Mouse (Mus musculus) liver, embryonic 15.5 days (tissue): ENCODE measurements around the gene Timm8a2. TPM values are rescaled to one million over a fixed set of nuclear protein-coding genes. Genes with fewer than 3 reads are reported as not detected.

Experiments used
- ATAC-seq: fragments of 200-750 bp; cut with Nextera tagmentation; 2 replicates; pipeline ENCODE4 v1.8.0; 2017; ENCODE audit warnings: moderate number of reproducible peaks, mild to moderate bottlenecking, moderate library complexity; ENCODE audit not compliant: insufficient read depth
- H3K27ac ChIP-seq: fragments of 300-500 bp; sonication (generic); replicated peaks from 2 replicates; pipeline ENCODE4 v1.5.1; 2015; ENCODE audit warnings: mild to moderate bottlenecking, inconsistent platforms
- H3K27me3 ChIP-seq: fragments of 300-500 bp; sonication (generic); 2 replicates; pipeline ENCODE4 v1.6.1; 2015; ENCODE audit warnings: mild to moderate bottlenecking, inconsistent platforms
- H3K36me3 ChIP-seq: fragments of 300-500 bp; sonication (generic); replicated peaks from 2 replicates; pipeline ENCODE4 v1.6.1; 2015; ENCODE audit warnings: moderate library complexity, mild to moderate bottlenecking, inconsistent platforms
- H3K4me1 ChIP-seq: fragments of 300-500 bp; sonication (generic); replicated peaks from 2 replicates; pipeline ENCODE4 v1.6.1; 2015; ENCODE audit warnings: inconsistent platforms
- H3K4me2 ChIP-seq: fragments of 300-500 bp; sonication (generic); 2 replicates; pipeline ENCODE4 v1.6.1; 2015; ENCODE audit warnings: moderate library complexity, mild to moderate bottlenecking, inconsistent platforms
- H3K4me3 ChIP-seq: fragments of 300-500 bp; sonication (generic); replicated peaks from 2 replicates; pipeline ENCODE4 v1.5.1; 2015; ENCODE audit warnings: mild to moderate bottlenecking, inconsistent platforms
- H3K9ac ChIP-seq: fragments of 300-500 bp; sonication (generic); 2 replicates; pipeline ENCODE4 v1.6.1; 2015; ENCODE audit warnings: moderate library complexity, mild to moderate bottlenecking, inconsistent platforms
- H3K9me3 ChIP-seq: fragments of 300-500 bp; sonication (generic); replicated peaks from 2 replicates; pipeline ENCODE4 v1.6.1; 2016; ENCODE audit warnings: inconsistent platforms
- WGBS: fragments of 180-500 bp; shearing (Covaris S2); methylation state at CpG from one replicate; pipeline ENCODE4 v1.1.7; 2015; ENCODE audit warnings: mixed read lengths; ENCODE audit not compliant: insufficient replicate concordance; 5-methylcytosine and 5-hydroxymethylcytosine counted together
- polyA plus RNA-seq: library from polyadenylated mRNA; unstranded; fragments of >200 nt; fragmentation: Nextera tagmentation; extraction: Ambion mirVana; gene quantifications from 2 replicates; pipeline ENCODE4 v1.2.1, GENCODE M21; 2015

The Timm8a2 gene
- polyA plus RNA-seq, 1 experiment from 2014 or later = not detected

DNA sequence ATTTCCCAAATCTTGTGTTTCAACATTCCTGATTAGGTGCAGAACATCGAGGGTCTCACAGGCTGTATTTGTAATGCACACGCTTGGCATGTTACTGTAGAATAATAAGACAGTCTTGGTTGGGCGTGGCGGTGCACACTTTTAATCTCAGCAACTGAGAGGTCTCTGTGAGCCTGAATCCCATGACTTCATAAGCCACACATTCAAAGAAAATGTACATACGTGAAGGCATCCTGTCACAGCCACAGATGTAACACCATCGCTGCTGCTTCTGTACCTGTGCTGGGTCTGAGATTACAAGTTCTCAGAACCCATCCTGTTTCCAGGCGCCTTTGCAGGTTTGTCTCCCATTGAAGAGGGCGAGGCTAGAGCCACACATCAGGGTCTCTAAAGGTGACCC lies 22.7 kb upstream of the Timm8a2 start:
- no peak for ATAC-seq
- Histone ChIP-seq H3K4me1 (peaks cover 22% of the 10 kb centered on the region), H3K4me3 (no peak overlapping the region), H3K27me3 (no peaks in the 10 kb centered on the region), H3K9me3 (no peaks in the 10 kb centered on the region), H3K4me2 (no peak overlapping the region), H3K36me3 (peaks cover 9% of the 10 kb centered on the region; the same call in 1 of the 2 replicates), H3K9ac (no peak overlapping the region), H3K27ac (no peak overlapping the region)
- 72% methylated on average over 8 of the region's 8 CpGs for WGBS

GRCm38 (mm10) chr14:122012193-122012592 lies 22.3 kb upstream of the Timm8a2 start:
- H3K27me3 ChIP-seq = no peaks in the 10 kb centered on the region
- H3K27ac ChIP-seq = no peak overlapping the region
- H3K36me3 ChIP-seq = peaks cover 9% of the 10 kb centered on the region; the same call in 1 of the 2 replicates
- no peak overlapping the region for H3K9ac ChIP-seq
- H3K4me1 ChIP-seq = peaks cover 22% of the 10 kb centered on the region
- ATAC-seq = 0 out of 2 replicates have a peak, but pooled peaks have one; percentile 27
- H3K9me3 ChIP-seq = no peaks in the 10 kb centered on the region
- H3K4me3 ChIP-seq = no peak overlapping the region
- H3K4me2 ChIP-seq = no peak overlapping the region
- WGBS = 18% methylated on average over 5 of the region's 5 CpGs

DNA sequence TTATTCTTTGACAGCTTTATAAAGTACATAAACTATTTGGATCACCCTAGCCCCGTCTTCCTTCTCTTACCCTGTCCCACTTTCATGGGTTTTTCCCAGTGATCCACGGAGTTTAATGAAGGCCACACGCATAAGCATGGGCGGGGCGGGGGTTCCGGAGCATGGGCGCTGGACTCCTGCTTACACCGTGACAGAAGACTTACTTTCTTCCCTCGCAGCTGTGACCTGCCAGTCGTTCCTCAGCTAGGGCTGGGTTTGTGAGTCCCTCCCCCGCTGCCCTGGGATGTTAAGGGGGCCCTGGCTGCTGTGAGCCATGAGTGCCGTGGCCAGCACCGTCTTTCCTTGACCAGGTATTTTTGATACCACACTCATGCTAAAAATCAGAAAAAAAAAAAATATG lies 21.7 kb upstream of the Timm8a2 start:
- Histone ChIP-seq H3K9me3 (no peaks in the 10 kb centered on the region), H3K4me2 (no peak overlapping the region), H3K4me3 (no peak overlapping the region), H3K27me3 (no peaks in the 10 kb centered on the region), H3K4me1 (peaks cover 22% of the 10 kb centered on the region), H3K9ac (no peak overlapping the region), H3K27ac (no peak overlapping the region), H3K36me3 (peaks cover 9% of the 10 kb centered on the region; the same call in 1 of the 2 replicates)
- no peak for ATAC-seq
- WGBS = 42% methylated on average over 13 of the region's 13 CpGs

DNA sequence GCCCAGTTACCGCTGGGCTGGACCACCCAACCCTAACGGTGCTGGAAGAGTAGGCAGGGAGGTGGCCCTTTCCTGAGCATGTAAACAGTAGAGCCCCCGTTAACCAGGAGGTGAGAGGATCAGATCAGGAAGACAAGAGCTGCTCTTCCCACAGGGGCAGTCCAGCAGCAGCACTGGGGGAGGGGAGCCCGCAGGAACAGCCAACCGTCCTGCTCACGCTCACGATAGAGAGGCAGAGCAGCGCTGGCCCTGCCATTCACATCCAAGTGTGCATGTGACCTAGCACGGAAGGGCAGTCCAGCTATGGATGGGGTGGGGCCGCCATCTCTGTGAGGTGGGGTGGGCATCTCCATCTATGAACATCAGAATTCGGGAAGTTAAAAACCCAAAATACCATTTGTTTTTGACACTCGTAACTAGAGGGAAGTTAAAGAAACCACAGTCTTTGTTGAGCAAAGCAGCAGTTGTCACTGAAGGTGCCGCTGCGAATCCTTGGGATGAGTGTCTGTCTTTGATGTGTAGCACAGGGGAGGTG lies 21.0 kb upstream of the Timm8a2 start:
- H3K27me3 ChIP-seq = no peaks in the 10 kb centered on the region
- H3K36me3 ChIP-seq = peaks cover 9% of the 10 kb centered on the region; the same call in 1 of the 2 replicates
- H3K4me1 ChIP-seq = peaks cover 22% of the 10 kb centered on the region
- H3K4me3 ChIP-seq = no peak overlapping the region
- no peak overlapping the region for H3K9ac ChIP-seq
- H3K27ac ChIP-seq = peak overlapping the region; percentile 29; the same call in 1 of the 2 replicates
- 17% methylated on average over 14 of the region's 14 CpGs for WGBS
- peak; percentile 51 for ATAC-seq
- H3K9me3 ChIP-seq = no peaks in the 10 kb centered on the region
- peak overlapping the region; percentile 23 for H3K4me2 ChIP-seq

GRCm38 (mm10) chr14:122017958-122018357 lies 16.5 kb upstream of the Timm8a2 start:
- ATAC-seq = no peak
- H3K9me3 ChIP-seq = no peaks in the 10 kb centered on the region
- 70% methylated on average over 2 of the region's 2 CpGs for WGBS

GRCm38 (mm10) chr14:122019389-122019788 lies 15.1 kb upstream of the Timm8a2 start:
- no peak overlapping the region for H3K27ac ChIP-seq
- H3K9me3 ChIP-seq = no peaks in the 10 kb centered on the region
- 70% methylated on average over 2 of the region's 2 CpGs for WGBS
- H3K4me1 ChIP-seq = peaks cover 32% of the 10 kb centered on the region
- no peak overlapping the region for H3K4me3 ChIP-seq
- no peak overlapping the region for H3K9ac ChIP-seq
- H3K27me3 ChIP-seq = no peaks in the 10 kb centered on the region
- no peak overlapping the region for H3K4me2 ChIP-seq
- 0 out of 2 replicates have a peak, but pooled peaks cover 3% of the 10 kb centered on the region for H3K36me3 ChIP-seq
- no peak for ATAC-seq

More at GRCm38 (mm10) chr14:122017958-122018357, 16.5 kb upstream of the Timm8a2 start:
- Histone ChIP-seq H3K4me3 (no peak overlapping the region), H3K9ac (no peak overlapping the region), H3K27me3 (no peaks in the 10 kb centered on the region), H3K27ac (no peak overlapping the region), H3K4me2 (no peak overlapping the region), H3K36me3 (0 out of 2 replicates have a peak, but pooled peaks cover 3% of the 10 kb centered on the region), H3K4me1 (peaks cover 23% of the 10 kb centered on the region)

- H3K4me1 ChIP-seq = peaks cover 35% of the 10 kb centered on the region
- H3K27ac ChIP-seq = no peak overlapping the region
- 80% methylated on average over 6 of the region's 6 CpGs for WGBS
- H3K9ac ChIP-seq = no peak overlapping the region
- H3K4me3 ChIP-seq = no peak overlapping the region
- H3K36me3 ChIP-seq = 0 out of 2 replicates have a peak, but pooled peaks cover 3% of the 10 kb centered on the region
- H3K27me3 ChIP-seq = no peaks in the 10 kb centered on the region
- no peak overlapping the region for H3K4me2 ChIP-seq
- H3K9me3 ChIP-seq = no peaks in the 10 kb centered on the region
- no peak for ATAC-seq
These were observed 13.9 kb upstream of the Timm8a2 start for GRCm38 (mm10) chr14:122020567-122020966.

GRCm38 (mm10) chr14:122023054-122023453 lies 11.4 kb upstream of the Timm8a2 start:
- 45% methylated on average over 1 of the region's 1 CpGs for WGBS
- H3K36me3 ChIP-seq = 0 out of 2 replicates have a peak, but pooled peaks cover 3% of the 10 kb centered on the region
- ATAC-seq = no peak
- H3K27me3 ChIP-seq = no peaks in the 10 kb centered on the region
- H3K9me3 ChIP-seq = no peaks in the 10 kb centered on the region
- H3K4me1 ChIP-seq = peaks cover 35% of the 10 kb centered on the region
- H3K27ac ChIP-seq = no peak overlapping the region
- H3K4me3 ChIP-seq = no peak overlapping the region
- no peak overlapping the region for H3K4me2 ChIP-seq
- no peak overlapping the region for H3K9ac ChIP-seq

GRCm38 (mm10) chr14:122023928-122024327 lies 10.5 kb upstream of the Timm8a2 start:
- no peak overlapping the region for H3K9ac ChIP-seq
- no peaks in the 10 kb centered on the region for H3K36me3 ChIP-seq
- no peak overlapping the region for H3K4me2 ChIP-seq
- peak; percentile 56 for ATAC-seq
- H3K4me1 ChIP-seq = peaks cover 35% of the 10 kb centered on the region
- H3K4me3 ChIP-seq = no peak overlapping the region
- no peak overlapping the region for H3K27ac ChIP-seq
- H3K27me3 ChIP-seq = no peaks in the 10 kb centered on the region
- H3K9me3 ChIP-seq = no peaks in the 10 kb centered on the region

- peak overlapping the region; percentile 43; the same call in 1 of the 2 replicates for H3K27ac ChIP-seq
- no peak overlapping the region for H3K4me3 ChIP-seq
- H3K9me3 ChIP-seq = no peaks in the 10 kb centered on the region
- no peaks in the 10 kb centered on the region for H3K36me3 ChIP-seq
- H3K4me1 ChIP-seq = peaks cover 9% of the 10 kb centered on the region
- no peak overlapping the region for H3K9ac ChIP-seq
- ATAC-seq = no peak
- WGBS = 40% methylated on average over 11 of the region's 11 CpGs
- H3K4me2 ChIP-seq = no peak overlapping the region
- H3K27me3 ChIP-seq = no peaks in the 10 kb centered on the region
These were observed 5.3 kb upstream of the Timm8a2 start for GRCm38 (mm10) chr14:122028926-122029745.

- ATAC-seq = no peak
- no peak overlapping the region for H3K4me3 ChIP-seq
- no peaks in the 10 kb centered on the region for H3K36me3 ChIP-seq
- no peaks in the 10 kb centered on the region for H3K9me3 ChIP-seq
- H3K27ac ChIP-seq = no peak overlapping the region
- no peak overlapping the region for H3K9ac ChIP-seq
- no peak overlapping the region for H3K4me2 ChIP-seq
- WGBS = 67% methylated on average over 4 of the region's 4 CpGs
- H3K4me1 ChIP-seq = peaks cover 2% of the 10 kb centered on the region; the same call in 1 of the 2 replicates
- no peaks in the 10 kb centered on the region for H3K27me3 ChIP-seq
These were observed 4.6 kb upstream of the Timm8a2 start for GRCm38 (mm10) chr14:122029851-122030250.
